Mouse (Mus musculus): ENCODE results near the gene Mknk1. TPM values are rescaled to one million over a fixed set of nuclear protein-coding genes. Genes with fewer than 3 reads are reported as not detected.

Mknk1 gene
- total and polyA plus RNA-seq, 3 experiments, result 25.8 to 38.5 TPM; not detected in 1

DNA sequence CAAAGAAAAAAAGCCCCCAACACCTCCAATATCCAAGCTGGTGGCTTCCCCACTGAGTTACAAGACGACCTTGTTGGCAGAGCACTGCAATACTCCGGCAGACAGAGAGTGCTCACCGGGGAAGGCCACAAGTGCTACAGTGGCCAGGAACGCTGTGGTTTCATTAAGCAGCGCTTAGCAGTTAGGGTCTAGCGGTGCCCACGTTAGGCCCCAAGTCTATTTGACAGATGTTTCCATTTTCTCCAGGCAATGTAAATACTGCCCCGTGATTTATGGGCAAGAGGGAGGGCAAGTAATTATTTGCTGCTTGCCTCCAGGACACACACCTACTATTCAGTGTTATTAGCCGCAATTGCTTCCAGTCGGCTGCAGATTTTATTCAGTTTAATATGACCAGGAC lies 24.9 kb downstream of the Mknk1 start:
- no peak overlapping the region for H3K4me3 ChIP-seq (ENCODE audit: control insufficient read depth in 1 of 2, insufficient read depth in 1 of 2, low read depth in 2 of 2, low read length in 2 of 2)
- no peak for TF ChIP-seq CHD2 (IDR thresholded peaks at IDR 0.05; ENCODE audit: low read length)
- no peak for TF ChIP-seq RAD21 (IDR thresholded peaks at IDR 0.05; ENCODE audit: low read depth, low read length)
- TF ChIP-seq POLR2A (IDR thresholded peaks at IDR 0.05; ENCODE audit: control insufficient read depth in 1 of 2, insufficient read depth in 1 of 2, low read depth in 1 of 2, low read length in 2 of 2, poor library complexity in 1 of 2), result no peak
- TF ChIP-seq MAZ (IDR thresholded peaks at IDR 0.05; ENCODE audit: low read depth, low read length), result no peak
- TF ChIP-seq ELF1 (IDR thresholded peaks at IDR 0.05; ENCODE audit: low read depth, low read length), result no peak
- no peak for TF ChIP-seq UBTF (IDR thresholded peaks at IDR 0.05; ENCODE audit: borderline replicate concordance, insufficient read depth, low read depth, low read length)
- no peak for TF ChIP-seq MYB (IDR thresholded peaks at IDR 0.05; ENCODE audit: low read depth, low read length)
- no peak for TF ChIP-seq ZC3H11A (IDR thresholded peaks at IDR 0.05; ENCODE audit: low read depth, low read length)
- no peak for TF ChIP-seq MAFK (IDR thresholded peaks at IDR 0.05; ENCODE audit: borderline replicate concordance, low read depth, low read length)
- no peak for TF ChIP-seq KAT2A (conservative IDR thresholded peaks at IDR 0.05; ENCODE audit: low read depth, low read length)
- no peak for TF ChIP-seq USF2 (IDR thresholded peaks at IDR 0.05; ENCODE audit: borderline replicate concordance in 1 of 2, insufficient read depth in 1 of 2, low read depth in 1 of 2, low read length in 2 of 2)
- H3K27ac ChIP-seq (ENCODE audit: control insufficient read depth, low read depth, low read length), result no peak overlapping the region
- no peaks in the 10 kb centered on the region for H3K79me2 ChIP-seq (ENCODE audit: control insufficient read depth, insufficient read depth, low read length, poor library complexity)
- H3K9ac ChIP-seq (ENCODE audit: control insufficient read depth, low read depth, low read length, poor library complexity, severe bottlenecking), result no peak overlapping the region
- no peak for DNase-seq (ENCODE audit: low read depth, low spot score)
- no peaks in the 10 kb centered on the region for H3K4me1 ChIP-seq (ENCODE audit: control insufficient read depth in 1 of 2, insufficient read depth in 2 of 2, low read length in 2 of 2)
- H3K9me3 ChIP-seq (replicated peaks; ENCODE audit: insufficient read depth, low read length), result no peaks in the 10 kb centered on the region
- no peaks in the 10 kb centered on the region for H3K27me3 ChIP-seq (ENCODE audit: control insufficient read depth in 1 of 2, insufficient read depth in 2 of 2, low read length in 2 of 2)
- peaks cover 0 to 14% of the 10 kb centered on the region in 2 experiments; a peak in 2 of 4 replicates for H3K36me3 ChIP-seq (ENCODE audit: control insufficient read depth in 1 of 2, insufficient read depth in 2 of 2, low read length in 2 of 2)

DNA sequence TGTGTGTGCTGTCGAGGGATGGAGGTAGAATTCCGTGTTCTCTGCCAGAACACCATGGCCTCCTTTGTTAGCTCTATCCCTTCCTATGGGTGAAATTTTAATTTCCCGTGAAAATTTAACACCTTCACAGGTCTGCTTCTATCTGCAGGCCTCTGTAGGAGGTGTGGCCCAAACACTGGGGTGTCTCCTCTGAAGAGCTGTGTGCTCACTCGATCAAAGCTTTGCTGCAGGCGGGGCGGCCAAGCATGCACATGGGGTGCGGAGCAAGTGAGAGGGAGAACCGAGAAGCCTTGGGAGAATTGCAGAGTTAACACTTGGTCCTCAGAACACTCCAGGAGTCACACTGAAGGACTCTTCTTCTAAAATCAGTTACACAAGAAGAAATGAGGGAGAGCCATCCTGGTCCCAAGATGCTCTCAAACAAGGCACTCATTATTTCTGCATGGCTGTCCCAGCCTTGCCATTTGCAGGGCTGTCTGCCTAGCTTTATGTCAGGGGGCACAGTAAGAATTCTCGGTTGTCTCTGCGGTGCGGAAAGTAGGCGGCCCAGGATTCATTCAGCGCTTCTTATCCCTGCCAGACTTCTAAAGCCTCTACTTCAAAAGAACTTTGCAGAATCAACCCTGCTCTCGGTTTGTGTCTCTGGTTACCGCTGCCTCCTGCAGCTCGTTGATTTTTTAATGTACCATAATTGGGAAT lies 30.7 kb downstream of the Mknk1 start:
- Histone ChIP-seq H3K9me3 (replicated peaks; ENCODE audit: insufficient read depth, low read length) (no peaks in the 10 kb centered on the region), H3K4me1 (ENCODE audit: control insufficient read depth in 1 of 2, insufficient read depth in 2 of 2, low read length in 2 of 2) (no peaks in the 10 kb centered on the region), H3K36me3 (ENCODE audit: control insufficient read depth in 1 of 2, insufficient read depth in 2 of 2, low read length in 2 of 2) (peaks cover 0 to 16% of the 10 kb centered on the region in 2 experiments; a peak in 2 of 4 replicates), H3K4me3 (ENCODE audit: control insufficient read depth in 1 of 2, insufficient read depth in 1 of 2, low read depth in 2 of 2, low read length in 2 of 2) (no peak overlapping the region), H3K9ac (ENCODE audit: control insufficient read depth, low read depth, low read length, poor library complexity, severe bottlenecking) (no peak overlapping the region), H3K27ac (ENCODE audit: control insufficient read depth, low read depth, low read length) (no peak overlapping the region), H3K79me2 (ENCODE audit: control insufficient read depth, insufficient read depth, low read length, poor library complexity) (no peaks in the 10 kb centered on the region), H3K27me3 (ENCODE audit: control insufficient read depth in 1 of 2, insufficient read depth in 2 of 2, low read length in 2 of 2) (no peaks in the 10 kb centered on the region)
- TF ChIP-seq TBP (IDR thresholded peaks at IDR 0.05; ENCODE audit: low read depth, low read length), result no peak
- TF ChIP-seq POLR2AphosphoS2 (IDR thresholded peaks at IDR 0.05; ENCODE audit: low read length), result no peak
- no peak for TF ChIP-seq EP300 (IDR thresholded peaks at IDR 0.05; ENCODE audit: low read depth in 1 of 2, low read length in 2 of 2)
- TF ChIP-seq NELFE (IDR thresholded peaks at IDR 0.05; ENCODE audit: low read depth, low read length), result no peak
- TF ChIP-seq MAFK (IDR thresholded peaks at IDR 0.05; ENCODE audit: borderline replicate concordance, low read depth, low read length), result no peak
- DNase-seq (ENCODE audit: low read depth, low spot score), result no peak

All from MEL (cell line).